Mouse (Mus musculus): ENCODE results near the gene Gpr37.
A peak's percentile ranks its signal among the peaks of the same experiment; 100 is the strongest.

Gpr37 gene

DNA sequence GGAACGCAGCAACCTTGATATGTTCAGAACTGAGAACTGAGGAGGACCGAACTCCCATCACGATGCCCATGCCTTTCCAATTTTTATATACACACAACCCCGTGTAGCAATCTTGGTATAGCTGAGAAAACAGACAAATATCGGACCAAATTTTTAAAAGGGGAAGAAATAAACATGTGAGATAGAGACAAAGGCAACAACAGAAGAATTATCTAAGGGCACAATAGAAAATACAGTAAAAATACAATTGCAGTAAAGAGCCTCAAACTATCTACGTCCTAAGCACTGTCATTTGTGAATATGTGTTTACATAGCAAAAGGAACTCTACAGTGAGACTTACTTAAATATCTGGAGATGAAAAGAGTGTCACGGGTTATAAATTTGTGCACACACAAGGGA, at the start of gene Gpr37:
Gpr37 (minus strand) TSS at position 101 of the 400 bp plus-strand sequence.
- DNase-seq (ENCODE audit: extremely low spot score, low spot score), result no peak

- DNase-seq (ENCODE audit: extremely low spot score, low spot score), result no peak
Measured at GRCm38 (mm10) chr6:25736533-25736932, 46.0 kb upstream of the Gpr37 start.

DNA sequence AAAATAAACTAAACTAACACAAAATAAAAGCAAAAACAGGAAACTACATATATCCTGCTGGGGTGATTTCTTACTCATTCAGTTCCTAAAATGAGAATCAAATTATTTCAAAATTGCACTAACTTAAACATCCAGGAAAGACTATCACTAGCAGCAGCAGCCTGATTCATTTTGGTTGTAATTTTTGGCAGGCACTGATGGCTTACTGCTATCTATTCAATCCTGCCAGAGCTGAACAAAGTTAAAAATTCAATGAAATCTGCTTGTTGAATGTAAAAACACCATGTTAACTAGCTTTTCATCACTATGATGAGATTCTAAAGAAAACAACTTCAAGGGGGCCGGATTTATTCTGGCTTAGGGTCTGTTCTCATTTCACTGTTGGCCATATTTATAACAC, 36.0 kb upstream of the Gpr37 start:
- DNase-seq (ENCODE audit: extremely low spot score, low spot score), result no peak

DNA sequence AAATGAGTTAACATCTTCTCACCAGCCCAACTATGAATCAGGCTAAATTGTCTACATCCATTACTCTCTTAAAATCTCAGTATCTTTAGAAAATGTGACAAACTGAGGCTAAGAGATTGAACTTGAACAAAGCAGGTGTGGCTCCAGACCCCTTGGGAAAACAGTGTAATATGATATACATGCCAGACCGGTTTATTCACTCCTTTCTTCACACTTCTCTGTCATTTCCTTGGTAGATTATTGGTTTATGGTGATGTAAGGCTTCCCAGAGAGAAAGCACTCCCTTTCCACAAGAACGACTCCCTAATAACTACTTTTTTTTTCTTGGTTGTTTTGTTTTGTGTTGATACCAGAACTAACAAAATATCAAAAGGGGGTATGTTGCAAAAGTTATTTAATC, 20.1 kb upstream of the Gpr37 start:
- DNase-seq (ENCODE audit: extremely low spot score, low spot score), result no peak

- no peak for DNase-seq (ENCODE audit: extremely low spot score, low spot score)
Measured at GRCm38 (mm10) chr6:25709250-25709895, 18.8 kb upstream of the Gpr37 start.

- DNase-seq (ENCODE audit: extremely low spot score, low spot score), result no peak
Measured at GRCm38 (mm10) chr6:25699956-25700355, 9.4 kb upstream of the Gpr37 start.

DNA sequence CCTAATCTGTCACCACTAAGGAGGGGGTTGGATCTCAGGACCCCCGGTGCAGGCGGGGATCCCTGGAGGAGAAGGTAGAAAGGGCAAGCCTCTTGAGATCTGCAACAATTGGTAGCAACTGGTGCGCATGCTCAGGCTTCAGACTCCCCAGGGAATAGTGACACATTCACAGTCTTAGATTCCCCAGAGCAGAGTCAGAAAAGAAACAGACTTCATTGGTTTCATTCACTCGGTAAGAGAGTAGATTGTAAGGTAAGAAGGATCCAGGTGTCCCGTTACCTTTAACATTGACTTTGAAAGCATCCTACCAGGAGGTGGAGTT, 284 bp downstream of the Gpr37 start:
- DNase-seq (ENCODE audit: extremely low spot score, low spot score), result peak; percentile 63

DNA sequence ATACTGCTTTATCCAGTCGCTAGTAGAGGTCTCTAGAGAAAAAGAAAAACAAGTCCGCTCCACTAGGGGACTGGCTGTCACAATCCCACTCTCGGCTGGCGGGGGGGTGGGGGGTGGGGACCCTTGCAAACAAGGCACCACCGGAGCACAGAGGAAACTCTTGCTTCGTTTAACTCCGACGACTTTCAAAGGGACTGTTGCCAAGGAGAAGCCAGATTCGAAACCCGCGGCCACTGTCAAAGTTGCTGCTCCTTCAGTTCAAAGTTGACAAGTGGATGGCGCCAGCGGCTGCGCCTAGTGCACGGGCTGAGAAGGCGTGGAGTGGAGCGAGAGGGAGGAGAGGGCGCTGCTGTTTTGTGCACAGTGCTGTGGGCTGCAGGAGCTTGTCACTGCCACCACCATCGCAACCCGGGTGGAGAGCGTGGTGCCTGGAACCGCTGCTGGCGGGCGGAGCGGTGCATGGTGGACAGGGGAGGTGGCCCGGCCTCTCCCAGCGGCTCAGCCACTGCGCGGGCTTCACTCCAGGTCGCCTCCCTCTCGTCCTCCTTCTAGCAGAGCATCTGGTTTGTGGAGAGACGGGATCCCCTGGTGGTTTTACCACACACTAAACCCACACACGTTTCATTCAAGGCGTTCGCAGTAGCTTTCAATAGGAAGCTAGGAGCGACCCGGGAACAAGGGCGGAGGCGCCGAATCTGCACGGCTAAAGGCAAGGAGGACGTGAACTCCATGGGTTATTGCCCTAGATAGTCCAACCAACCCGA, 827 bp downstream of the Gpr37 start:
- DNase-seq (ENCODE audit: extremely low spot score, low spot score), result peak; percentile 74

DNA sequence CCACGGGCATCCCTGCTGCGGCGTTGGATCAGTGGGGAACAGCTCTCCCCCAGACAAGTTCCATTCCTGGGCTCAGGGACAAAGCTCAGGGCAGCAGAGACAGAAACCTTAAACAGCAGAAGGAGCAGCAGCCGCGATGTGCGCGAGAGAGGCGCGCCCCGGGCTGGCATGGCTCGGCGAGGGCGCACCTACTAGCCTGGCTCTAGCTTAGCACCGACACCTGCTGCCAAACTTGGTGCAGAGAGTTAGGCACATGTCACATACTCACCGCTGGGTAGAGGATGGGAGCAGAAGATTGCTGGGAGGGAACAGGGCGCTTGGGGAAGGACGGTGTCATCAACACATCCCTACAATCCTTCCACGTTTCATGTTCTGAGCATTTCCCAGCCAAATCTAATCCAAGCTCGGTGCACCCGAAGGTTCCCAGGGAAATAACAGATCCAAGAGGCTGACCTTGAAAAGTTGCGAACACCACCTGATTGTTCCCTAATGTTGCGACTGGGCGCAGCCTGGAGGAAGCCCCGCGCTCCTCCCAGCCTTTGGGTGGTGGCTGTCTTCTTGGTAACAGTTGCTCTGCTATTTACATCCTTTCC, 1.5 kb downstream of the Gpr37 start:
- peak; percentile 44 for DNase-seq (ENCODE audit: extremely low spot score, low spot score)

- no peak for DNase-seq (ENCODE audit: extremely low spot score, low spot score)
Measured at GRCm38 (mm10) chr6:25686760-25687200, 3.7 kb downstream of the Gpr37 start.

- DNase-seq (ENCODE audit: extremely low spot score, low spot score), result no peak
Measured at GRCm38 (mm10) chr6:25684391-25684790, 6.1 kb downstream of the Gpr37 start.

DNA sequence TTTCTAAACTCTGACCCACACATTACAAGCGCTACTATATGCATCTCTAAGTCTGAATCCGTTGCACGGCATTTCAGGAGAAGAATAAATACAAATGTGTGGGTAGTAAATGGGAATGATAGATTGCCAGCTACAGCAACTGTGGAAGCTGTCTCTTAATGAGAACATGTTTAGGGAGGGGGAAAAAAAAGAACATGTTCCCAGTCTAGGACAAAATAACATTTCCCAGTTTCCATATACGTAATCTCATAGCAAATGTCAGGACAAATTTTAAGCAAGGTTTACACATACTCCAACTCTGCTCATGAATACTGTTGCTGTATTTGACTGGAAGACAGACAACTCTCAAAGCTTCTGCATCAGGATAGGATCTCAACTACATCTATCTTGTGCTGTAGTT, 15.4 kb downstream of the Gpr37 start:
- DNase-seq (ENCODE audit: extremely low spot score, low spot score), result no peak

GRCm38 (mm10) chr6:25673801-25674200, 16.7 kb downstream of the Gpr37 start:
- no peak for DNase-seq (ENCODE audit: extremely low spot score, low spot score)

- no peak for DNase-seq (ENCODE audit: extremely low spot score, low spot score)
Measured at GRCm38 (mm10) chr6:25670150-25670549, 20.4 kb downstream of the Gpr37 start.

GRCm38 (mm10) chr6:25663942-25664341, 26.6 kb downstream of the Gpr37 start:
- no peak for DNase-seq (ENCODE audit: extremely low spot score, low spot score)

GRCm38 (mm10) chr6:25659924-25660675, 30.4 kb downstream of the Gpr37 start:
- no peak for DNase-seq (ENCODE audit: extremely low spot score, low spot score)
